Mouse (Mus musculus) midbrain, embryonic 16.5 days (tissue): ENCODE measurements around the gene Mettl14. TPM values are rescaled to one million over a fixed set of nuclear protein-coding genes. Genes with fewer than 3 reads are reported as not detected.
A peak's percentile ranks its signal among the peaks of the same experiment; 100 is the strongest.
"Not testable (repeated sequence)": the region's sequence is repeated elsewhere in the genome, so short reads cannot be mapped to it uniquely, and the experiment has no call there.

Source experiments
- ATAC-seq: fragments of 200-750 bp; cut with Nextera tagmentation; 2 replicates; pipeline ENCODE4 v1.8.0; 2017; ENCODE audit warnings: moderate TSS enrichment
- H3K27ac ChIP-seq: fragments of 300-500 bp; sonication (generic); 2 replicates; pipeline ENCODE4 v1.5.1; 2014; ENCODE audit warnings: mild to moderate bottlenecking, low read length, mixed read lengths
- H3K27me3 ChIP-seq: fragments of 300-500 bp; sonication (generic); 2 replicates; pipeline ENCODE4 v1.6.1; 2014; ENCODE audit warnings: low read depth, low read length, mixed read lengths; ENCODE audit not compliant: control insufficient read depth, insufficient read depth
- H3K36me3 ChIP-seq: fragments of 300-500 bp; sonication (generic); 2 replicates; pipeline ENCODE4 v1.6.1; 2014; ENCODE audit warnings: mild to moderate bottlenecking, low read length, moderate library complexity, mixed read lengths; ENCODE audit not compliant: control insufficient read depth, insufficient read depth
- H3K4me1 ChIP-seq: fragments of 300-500 bp; sonication (generic); 2 replicates; pipeline ENCODE4 v1.6.1; 2014; ENCODE audit warnings: mild to moderate bottlenecking, low read length, mixed read lengths; ENCODE audit not compliant: control insufficient read depth, insufficient read depth
- H3K4me2 ChIP-seq: fragments of 300-500 bp; sonication (generic); 2 replicates; pipeline ENCODE4 v1.6.1; 2014; ENCODE audit warnings: mild to moderate bottlenecking, low read length, mixed read lengths
- H3K4me3 ChIP-seq: fragments of 300-500 bp; sonication (generic); 2 replicates; pipeline ENCODE4 v1.5.1; 2014; ENCODE audit warnings: low read depth, mild to moderate bottlenecking, low read length, moderate library complexity, mixed read lengths
- H3K9ac ChIP-seq: fragments of 300-500 bp; sonication (generic); 2 replicates; pipeline ENCODE4 v1.6.1; 2014; ENCODE audit warnings: low read depth, low read length, mixed read lengths
- H3K9me3 ChIP-seq: fragments of 300-500 bp; sonication (generic); replicated peaks from 2 replicates; pipeline ENCODE4 v1.6.1; 2014; ENCODE audit warnings: mild to moderate bottlenecking, low read length, mixed read lengths; ENCODE audit not compliant: control insufficient read depth, poor library complexity, severe bottlenecking
- WGBS: fragments of 180-500 bp; shearing (Covaris S2); extraction: QIAGEN DNeasy Blood & Tissue Kit; methylation state at CpG from one replicate; pipeline ENCODE4 v1.1.7; 2014; 5-methylcytosine and 5-hydroxymethylcytosine counted together
- polyA plus RNA-seq: library from polyadenylated mRNA; unstranded; fragments of >200 nt; fragmentation: Nextera tagmentation; extraction: Ambion mirVana; gene quantifications from 2 replicates; pipeline ENCODE4 v1.2.1, GENCODE M21; 2015

The Mettl14 gene
- polyA plus RNA-seq, 1 experiment from 2014 or later: 25.5 TPM

- H3K4me2 ChIP-seq: no peak overlapping the region
- H3K9me3 ChIP-seq: no peaks in the 10 kb centered on the region
- H3K27me3 ChIP-seq: no peaks in the 10 kb centered on the region
- H3K4me1 ChIP-seq: no peaks in the 10 kb centered on the region
- H3K27ac ChIP-seq: no peak overlapping the region
- no peak overlapping the region for H3K4me3 ChIP-seq
- H3K36me3 ChIP-seq: no peaks in the 10 kb centered on the region
- H3K9ac ChIP-seq: no peak overlapping the region
- no peak for ATAC-seq
- 89% methylated on average over 3 of the region's 3 CpGs for WGBS
Measured at GRCm38 (mm10) chr3:123404945-123405344, 19.0 kb upstream of the Mettl14 start.

GRCm38 (mm10) chr3:123397562-123398481 is 11.9 kb upstream of the Mettl14 start:
- 87% methylated on average over 9 of the region's 9 CpGs for WGBS
- no peak for ATAC-seq
- H3K27ac ChIP-seq: no peak overlapping the region
- H3K9me3 ChIP-seq: no peaks in the 10 kb centered on the region
- H3K27me3 ChIP-seq: no peaks in the 10 kb centered on the region
- H3K4me2 ChIP-seq: no peak overlapping the region
- no peaks in the 10 kb centered on the region for H3K36me3 ChIP-seq
- no peak overlapping the region for H3K9ac ChIP-seq
- no peak overlapping the region for H3K4me3 ChIP-seq
- H3K4me1 ChIP-seq: no peaks in the 10 kb centered on the region

- Histone ChIP-seq H3K9me3 (no peaks in the 10 kb centered on the region), H3K4me3 (no peak overlapping the region), H3K27me3 (no peaks in the 10 kb centered on the region), H3K4me1 (no peaks in the 10 kb centered on the region), H3K4me2 (no peak overlapping the region), H3K36me3 (no peaks in the 10 kb centered on the region), H3K9ac (no peak overlapping the region), H3K27ac (no peak overlapping the region)
- WGBS: 90% methylated on average over 5 of the region's 5 CpGs
- no peak for ATAC-seq
Measured at GRCm38 (mm10) chr3:123395611-123396010, 9.7 kb upstream of the Mettl14 start.

GRCm38 (mm10) chr3:123391180-123391579 is 5.3 kb upstream of the Mettl14 start:
- H3K27ac ChIP-seq: no peak overlapping the region
- H3K4me1 ChIP-seq: no peaks in the 10 kb centered on the region
- no peaks in the 10 kb centered on the region for H3K36me3 ChIP-seq
- WGBS: 81% methylated on average over 4 of the region's 4 CpGs
- no peaks in the 10 kb centered on the region for H3K9me3 ChIP-seq
- H3K9ac ChIP-seq: no peak overlapping the region
- no peak overlapping the region for H3K4me3 ChIP-seq
- no peak for ATAC-seq
- H3K27me3 ChIP-seq: peaks cover 7% of the 10 kb centered on the region
- no peak overlapping the region for H3K4me2 ChIP-seq

GRCm38 (mm10) chr3:123386157-123386780 is 361 bp upstream of the Mettl14 start:
- not testable (repeated sequence) for H3K9me3 ChIP-seq, H3K36me3 ChIP-seq, H3K27me3 ChIP-seq
- ATAC-seq: peak; percentile 84
- WGBS: 15% methylated on average over 12 of the region's 12 CpGs
- Histone ChIP-seq H3K9ac (peak overlapping the region; percentile 27; the same call in 1 of the 2 replicates), H3K27ac (peak overlapping the region; percentile 92), H3K4me3 (peak overlapping the region; percentile 75), H3K4me2 (peak overlapping the region; percentile 45), H3K4me1 (peaks cover 20% of the 10 kb centered on the region)

- H3K4me1 ChIP-seq: peaks cover 20% of the 10 kb centered on the region
- peak overlapping the region; percentile 80 for H3K4me2 ChIP-seq
- peak; percentile 1; the same call in 1 of the 2 replicates for ATAC-seq
- peak overlapping the region; percentile 75 for H3K4me3 ChIP-seq
- peak overlapping the region; percentile 77 for H3K9ac ChIP-seq
- H3K9me3 ChIP-seq: no peaks in the 10 kb centered on the region
- 7% methylated on average over 6 of the region's 6 CpGs for WGBS
- H3K27ac ChIP-seq: peak overlapping the region; percentile 92
- H3K36me3 ChIP-seq: peaks cover 5% of the 10 kb centered on the region; the same call in 1 of the 2 replicates
- peaks cover 7% of the 10 kb centered on the region for H3K27me3 ChIP-seq
Measured at GRCm38 (mm10) chr3:123385118-123385485, 806 bp downstream of the Mettl14 start.

GRCm38 (mm10) chr3:123384435-123384834 is 1.5 kb downstream of the Mettl14 start:
- Histone ChIP-seq H3K4me1 (peaks cover 20% of the 10 kb centered on the region), H3K4me3 (no peak overlapping the region), H3K9me3 (no peaks in the 10 kb centered on the region), H3K4me2 (peak overlapping the region; percentile 80; the same call in 1 of the 2 replicates), H3K27me3 (peaks cover 7% of the 10 kb centered on the region), H3K36me3 (peaks cover 6% of the 10 kb centered on the region; the same call in 1 of the 2 replicates), H3K27ac (no peak overlapping the region), H3K9ac (no peak overlapping the region)
- no peak for ATAC-seq
- 88% methylated on average over 7 of the region's 7 CpGs for WGBS

- WGBS: 96% methylated on average over 3 of the region's 3 CpGs
- no peak for ATAC-seq
- no peak overlapping the region for H3K4me2 ChIP-seq
- H3K9ac ChIP-seq: no peak overlapping the region
- H3K4me3 ChIP-seq: no peak overlapping the region
- peaks cover 9% of the 10 kb centered on the region for H3K36me3 ChIP-seq
- H3K9me3 ChIP-seq: no peaks in the 10 kb centered on the region
- no peak overlapping the region for H3K27ac ChIP-seq
- H3K4me1 ChIP-seq: no peaks in the 10 kb centered on the region
- no peaks in the 10 kb centered on the region for H3K27me3 ChIP-seq
Measured at GRCm38 (mm10) chr3:123376562-123376961, 9.3 kb downstream of the Mettl14 start.
